Mouse (Mus musculus): ENCODE measurements around the gene Tyw1. TPM values are rescaled to one million over a fixed set of nuclear protein-coding genes. Genes with fewer than 3 reads are reported as not detected.

Tyw1 gene
- polyA plus RNA-seq, 1 experiment from 2014 or later = 34.0 TPM

DNA sequence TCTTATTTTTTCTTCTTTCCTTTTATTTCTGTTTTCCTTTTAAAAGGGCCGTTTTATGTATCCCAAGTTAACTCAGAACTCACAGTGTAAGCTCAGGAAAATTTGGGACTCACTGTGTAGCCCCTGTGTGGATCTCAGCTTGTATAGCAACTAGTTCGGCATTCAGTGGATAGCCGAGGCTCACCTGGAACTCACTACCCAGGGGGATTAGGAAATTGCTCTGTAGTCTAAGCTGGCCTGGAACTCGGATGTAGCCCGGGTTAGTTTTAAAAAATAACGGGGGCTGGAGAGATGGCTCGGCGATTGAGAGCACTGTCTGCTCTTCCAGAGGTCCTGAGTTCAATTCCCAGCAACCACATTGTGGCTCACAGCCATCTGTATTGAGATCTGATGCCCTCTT lies 1.9 kb downstream of the Tyw1 start:
- H3K27me3 ChIP-seq = no peaks in the 10 kb centered on the region
- CTCF ChIA-PET = interaction anchor here (0.8 to 3.5 kb wide), 6 partner anchors 9 to 596 kb away, joined by 3 to 14 read pairs (median 4); no protein-coding TSS in a partner anchor
- peak; percentile 18 for TF ChIP-seq CTCF (IDR thresholded peaks at IDR 0.05)
- DNase-seq (ENCODE audit: low read depth, low spot score) (no peak), ATAC-seq (no peak)
- POLR2A ChIA-PET = interaction anchor here (0.6 kb wide), 1 partner anchor 53 kb away, joined by 3 read pairs; no protein-coding TSS in a partner anchor
- in situ Hi-C loops (cut with MboI; ENCODE audit: low pct_unique_long_range_greater_than_20kb) = loop anchor here (25.0 kb wide), 1 partner anchor 745 kb away; the partner anchor contains the start of gene Sfswap

DNA sequence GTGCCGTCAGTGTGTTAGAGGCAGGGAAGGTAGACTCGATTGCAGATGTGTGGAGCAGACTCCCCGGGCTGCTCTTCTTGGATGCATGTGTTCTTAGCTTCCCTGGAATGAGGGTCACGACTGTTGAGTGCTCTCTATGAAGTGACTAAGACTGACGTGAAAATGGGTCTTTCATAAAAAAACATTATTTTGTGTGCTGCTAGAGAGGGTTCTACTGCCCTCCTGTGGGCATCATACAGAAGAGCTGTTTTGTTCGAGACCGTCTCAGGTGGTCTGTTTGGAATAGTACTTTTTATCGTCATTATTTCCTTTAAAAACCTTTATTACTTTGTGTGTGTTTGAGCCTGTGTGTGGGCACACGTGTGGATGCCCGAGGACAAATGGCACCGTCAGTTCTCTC lies 8.0 kb downstream of the Tyw1 start:
- ATAC-seq (no peak), DNase-seq (ENCODE audit: low read depth, low spot score) (no peak)
- in situ Hi-C loops (cut with MboI; ENCODE audit: low pct_unique_long_range_greater_than_20kb) = loop anchor here (25.0 kb wide), 1 partner anchor 751 kb away; the partner anchor contains the start of gene Sfswap
- POLR2A ChIA-PET = no interaction called here
- TF ChIP-seq CTCF (IDR thresholded peaks at IDR 0.05) = peak; percentile 49
- H3K27me3 ChIP-seq = no peaks in the 10 kb centered on the region
- CTCF ChIA-PET = interaction anchor here (1.6 to 1.9 kb wide), 2 partner anchors 11 to 18 kb away, joined by 3 to 8 read pairs; no protein-coding TSS in a partner anchor

DNA sequence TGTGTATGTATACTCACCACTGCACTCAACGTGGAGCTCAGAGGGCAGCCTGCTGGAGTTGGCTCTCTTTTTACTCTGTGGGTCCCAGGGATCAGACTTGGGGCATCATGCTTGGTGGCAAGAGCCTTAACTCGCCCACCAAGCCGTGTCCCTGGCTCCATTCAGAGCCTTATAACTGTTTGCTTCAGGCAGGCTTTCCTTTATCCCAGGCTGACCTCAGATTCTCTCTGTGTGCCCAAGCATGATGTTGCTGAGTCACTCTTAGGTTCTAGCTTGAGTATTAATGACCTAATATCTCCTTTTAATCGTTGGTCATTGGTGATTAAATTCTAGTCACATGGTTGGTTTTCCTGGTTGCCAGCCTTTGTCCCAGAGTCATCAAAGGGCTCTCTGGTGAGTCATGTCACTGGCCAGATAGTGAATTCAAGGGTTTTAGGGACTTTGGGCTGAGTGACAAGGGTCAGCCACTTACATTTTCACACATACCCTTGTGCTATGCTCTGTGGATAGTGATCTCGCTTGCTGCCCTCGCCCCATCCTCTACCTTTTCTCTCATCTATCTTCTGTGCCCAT lies 9.1 kb downstream of the Tyw1 start:
- CTCF ChIA-PET = interaction anchor here (1.0 kb wide), 1 partner anchor 11 kb away, joined by 3 read pairs; no protein-coding TSS in a partner anchor
- POLR2A ChIA-PET = interaction anchor here (1.6 to 1.7 kb wide), 2 partner anchors 10 to 37 kb away, joined by 4 to 5 read pairs; partner anchors contain the start of genes Sbds and Tyw1
- DNase-seq (ENCODE audit: low read depth, low spot score) (peak; percentile 73), ATAC-seq (peak; percentile 97)
- in situ Hi-C loops (cut with MboI; ENCODE audit: low pct_unique_long_range_greater_than_20kb) = loop anchor here (25.0 kb wide), 1 partner anchor 752 kb away; the partner anchor contains the start of gene Sfswap
- TF ChIP-seq CTCF (IDR thresholded peaks at IDR 0.05) = no peak
- H3K27me3 ChIP-seq = no peaks in the 10 kb centered on the region

DNA sequence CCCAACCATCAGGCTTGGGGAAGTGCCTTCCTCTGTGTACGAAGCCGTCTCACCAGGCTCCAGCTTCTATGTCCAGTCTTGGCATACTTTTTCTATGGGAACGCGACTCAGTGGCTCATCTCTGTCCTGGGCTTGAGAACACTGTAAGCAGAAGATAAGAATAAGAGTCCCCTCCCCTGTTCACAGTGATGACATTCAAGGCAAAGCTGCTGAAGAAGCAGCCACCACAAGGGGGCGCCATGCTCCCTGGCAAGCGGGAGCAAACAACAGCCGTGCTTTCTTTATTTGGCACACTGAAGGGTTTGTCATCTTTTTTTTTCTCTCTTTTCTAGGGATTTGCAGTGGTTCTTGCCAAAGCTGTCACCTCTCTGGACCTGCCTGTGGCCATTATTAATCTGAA lies 11.2 kb downstream of the Tyw1 start:
- in situ Hi-C loops (cut with MboI; ENCODE audit: low pct_unique_long_range_greater_than_20kb) = loop anchor here (25.0 kb wide), 1 partner anchor 754 kb away; the partner anchor contains the start of gene Sfswap
- ATAC-seq = no peak
- POLR2A ChIA-PET = interaction anchor here (0.7 kb wide), 1 partner anchor 10 kb away, joined by 3 read pairs; no protein-coding TSS in a partner anchor
- TF ChIP-seq CTCF (IDR thresholded peaks at IDR 0.05) = peak; percentile 63
- no peaks in the 10 kb centered on the region for H3K27me3 ChIP-seq
- no peak for DNase-seq (ENCODE audit: low read depth, low spot score)
- CTCF ChIA-PET = interaction anchor here (1.1 to 2.1 kb wide), 7 partner anchors 8 to 586 kb away, joined by 3 to 14 read pairs (median 4); partner anchors contain the start of genes Sbds and Tyw1

DNA sequence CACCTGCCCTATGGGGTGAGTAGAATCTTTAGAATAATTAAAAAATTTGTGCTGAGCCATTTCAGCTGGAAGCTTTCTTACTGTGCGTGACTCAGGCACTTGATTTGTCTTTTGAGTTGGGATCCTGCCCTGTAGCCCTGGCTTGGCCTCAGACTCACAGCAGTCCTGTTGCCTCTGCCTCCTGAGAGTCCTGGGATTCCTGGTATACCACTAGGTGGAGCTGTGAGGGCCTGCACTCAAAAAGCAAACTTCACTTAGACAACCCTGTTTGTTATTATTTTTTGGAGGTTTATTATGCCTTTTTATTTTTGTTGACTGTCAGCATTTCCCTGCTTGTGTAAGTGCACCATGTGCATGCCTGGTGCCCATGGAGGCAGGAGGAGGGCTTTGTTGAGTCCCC lies 11.9 kb downstream of the Tyw1 start:
- POLR2A ChIA-PET = interaction anchor here (0.7 kb wide), 1 partner anchor 11 kb away, joined by 3 read pairs; no protein-coding TSS in a partner anchor
- DNase-seq (ENCODE audit: low read depth, low spot score) (no peak), ATAC-seq (no peak)

DNA sequence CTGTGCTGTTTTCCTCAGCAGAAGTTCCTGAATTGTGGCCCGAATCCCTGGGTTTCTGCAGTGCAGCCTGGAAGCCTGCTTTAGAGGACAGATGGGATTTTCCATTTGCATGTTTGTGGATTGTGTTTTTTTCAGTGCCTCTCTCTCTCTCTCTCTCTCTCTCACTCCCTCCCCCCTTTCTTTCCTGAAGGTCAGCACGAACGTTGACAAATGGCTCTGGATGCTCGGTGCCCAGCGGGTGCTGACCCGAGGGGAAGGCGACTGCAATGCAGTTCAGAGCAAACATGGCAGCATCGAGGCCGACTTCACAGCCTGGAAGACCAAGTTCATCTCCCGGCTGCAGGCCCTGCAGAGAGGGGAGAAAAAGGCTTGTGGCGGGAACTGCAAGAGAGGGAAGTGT lies 13.6 kb downstream of the Tyw1 start:
- no peak for TF ChIP-seq CTCF (IDR thresholded peaks at IDR 0.05)
- DNase-seq (ENCODE audit: low read depth, low spot score) = no peak
- no peaks in the 10 kb centered on the region for H3K27me3 ChIP-seq
- POLR2A ChIA-PET = no interaction called here
- ATAC-seq = no peak
- CTCF ChIA-PET = no interaction called here
- in situ Hi-C loops (cut with MboI; ENCODE audit: low pct_unique_long_range_greater_than_20kb) = loop anchor here (25.0 kb wide), 1 partner anchor 757 kb away; the partner anchor contains the start of gene Sfswap

More for the DNA sequence above, 11.9 kb downstream of the Tyw1 start:
- in situ Hi-C loops (cut with MboI; ENCODE audit: low pct_unique_long_range_greater_than_20kb) = loop anchor here (25.0 kb wide), 1 partner anchor 755 kb away; the partner anchor contains the start of gene Sfswap
- CTCF ChIA-PET = interaction anchor here (1.0 to 2.1 kb wide), 6 partner anchors 9 to 586 kb away, joined by 3 to 14 read pairs (median 6); partner anchors contain the start of genes Sbds and Tyw1
- H3K27me3 ChIP-seq = no peaks in the 10 kb centered on the region
- peak; percentile 88 for TF ChIP-seq CTCF (IDR thresholded peaks at IDR 0.05)

DNA sequence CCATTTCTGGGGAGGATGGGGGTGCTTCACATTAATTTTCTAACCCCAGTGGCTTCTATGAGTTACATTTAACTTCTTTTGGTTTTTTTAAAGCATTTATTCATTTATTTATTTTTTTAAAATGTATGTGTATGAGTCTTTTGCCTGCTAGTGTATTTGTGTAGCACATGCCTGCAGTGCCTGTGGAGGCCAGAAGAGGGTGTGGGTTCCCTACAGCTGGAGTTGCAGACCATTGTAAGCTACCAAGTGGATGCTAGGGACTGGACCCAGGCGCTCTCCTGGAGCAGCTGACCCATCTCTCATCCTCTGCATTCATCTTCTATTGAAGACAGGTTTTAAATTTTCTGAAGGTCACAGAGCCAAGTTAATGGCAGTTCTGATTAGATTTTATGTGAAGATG lies 16.9 kb downstream of the Tyw1 start:
- TF ChIP-seq CTCF (IDR thresholded peaks at IDR 0.05) = peak; percentile 45

DNA sequence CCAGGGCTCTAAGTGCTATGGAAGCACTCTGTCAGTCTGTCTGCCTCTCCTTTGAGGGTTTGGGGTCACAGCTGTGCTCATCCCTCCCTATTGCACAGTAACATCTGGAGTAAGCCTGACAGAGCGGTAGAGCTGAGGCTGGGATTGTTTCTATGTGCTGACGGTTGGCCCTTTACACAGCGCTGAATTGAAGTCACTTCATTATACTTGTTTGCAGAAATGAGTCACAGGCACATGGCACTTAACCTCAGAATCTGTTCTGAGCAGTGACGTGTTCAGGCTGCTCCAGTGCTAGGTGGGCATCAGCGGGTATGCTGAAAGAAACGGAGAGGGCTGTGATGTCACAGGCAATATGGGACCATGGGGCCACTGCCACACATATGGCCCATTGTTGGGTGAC lies 17.6 kb downstream of the Tyw1 start:
- ChIA-PET POLR2A (no interaction called here), CTCF (interaction anchor here (0.8 to 1.2 kb wide), 2 partner anchors 16 to 55 kb away, joined by 4 read pairs; no protein-coding TSS in a partner anchor)
- no peak for TF ChIP-seq CTCF (IDR thresholded peaks at IDR 0.05)
- DNase-seq (ENCODE audit: low read depth, low spot score) (no peak), ATAC-seq (no peak)
- in situ Hi-C loops (cut with MboI; ENCODE audit: low pct_unique_long_range_greater_than_20kb) = loop anchor here (5.0 to 25.0 kb wide), 2 partner anchors 584 to 761 kb away; partner anchors contain the start of gene Sfswap
- H3K27me3 ChIP-seq = no peaks in the 10 kb centered on the region

More for the DNA sequence above, 16.9 kb downstream of the Tyw1 start:
- ChIA-PET POLR2A (no interaction called here), CTCF (interaction anchor here (0.8 to 1.2 kb wide), 2 partner anchors 16 to 56 kb away, joined by 4 read pairs; no protein-coding TSS in a partner anchor)
- DNase-seq (ENCODE audit: low read depth, low spot score) (no peak), ATAC-seq (no peak)
- in situ Hi-C loops (cut with MboI; ENCODE audit: low pct_unique_long_range_greater_than_20kb) = loop anchor here (5.0 to 25.0 kb wide), 2 partner anchors 585 to 760 kb away; partner anchors contain the start of gene Sfswap
- no peaks in the 10 kb centered on the region for H3K27me3 ChIP-seq

DNA sequence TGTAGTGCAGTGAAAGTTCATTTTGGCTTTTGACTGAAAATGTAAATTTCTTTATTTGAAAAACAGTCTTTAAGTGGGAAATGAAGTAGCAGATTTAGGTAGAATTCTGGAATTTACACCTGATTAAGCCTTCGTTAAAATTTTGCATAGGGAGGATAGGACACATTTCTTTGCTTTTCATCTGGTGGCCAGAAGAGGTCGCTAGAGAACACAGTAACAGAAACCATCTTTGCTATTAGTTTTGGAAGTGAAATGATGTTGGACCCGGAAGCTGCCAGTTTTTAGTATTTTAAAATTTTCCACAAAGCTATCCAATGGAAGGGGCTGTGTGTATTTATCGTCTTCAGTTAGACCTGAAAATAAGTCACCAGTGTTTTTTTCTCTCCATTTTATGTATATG lies 20.1 kb downstream of the Tyw1 start:
- ATAC-seq = no peak
- ChIA-PET POLR2A (no interaction called here), CTCF (interaction anchor here (0.8 to 2.9 kb wide), 9 partner anchors 9 to 581 kb away, joined by 3 to 8 read pairs (median 4); no protein-coding TSS in a partner anchor)
- no peak for DNase-seq (ENCODE audit: low read depth, low spot score)
- TF ChIP-seq CTCF (IDR thresholded peaks at IDR 0.05) = peak; percentile 71
- no peaks in the 10 kb centered on the region for H3K27me3 ChIP-seq
- in situ Hi-C loops (cut with MboI; ENCODE audit: low pct_unique_long_range_greater_than_20kb) = no loop called here

DNA sequence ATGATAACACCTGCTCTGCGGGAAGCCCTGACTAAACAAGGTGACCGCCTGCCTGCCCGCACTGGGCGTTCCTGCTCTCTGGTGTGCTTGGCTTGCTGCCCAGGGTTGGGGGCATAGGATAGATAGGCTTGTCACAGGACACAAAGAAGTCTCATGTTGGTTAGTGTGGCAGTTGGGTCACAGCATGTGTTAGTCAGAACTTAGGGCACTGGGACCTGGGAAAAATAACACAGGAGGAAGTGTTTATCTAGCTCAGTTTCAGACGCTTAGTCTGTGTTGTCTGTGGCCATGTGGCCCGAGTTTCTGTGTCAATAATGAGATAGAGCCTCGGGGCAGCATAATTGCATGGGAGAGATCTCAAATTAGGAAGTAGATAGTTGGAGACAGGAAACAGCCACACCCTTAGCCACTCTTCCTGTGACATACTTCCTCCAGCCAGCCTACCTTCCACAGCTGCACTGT lies 22.6 kb downstream of the Tyw1 start:
- no peak for ATAC-seq
- ChIA-PET POLR2A (no interaction called here), CTCF (interaction anchor here (0.9 kb wide), 1 partner anchor 19 kb away, joined by 3 read pairs; no protein-coding TSS in a partner anchor)
- DNase-seq (ENCODE audit: low read depth, low spot score) = no peak
- TF ChIP-seq CTCF (IDR thresholded peaks at IDR 0.05) = no peak
- no peaks in the 10 kb centered on the region for H3K27me3 ChIP-seq
- in situ Hi-C loops (cut with MboI; ENCODE audit: low pct_unique_long_range_greater_than_20kb) = no loop called here

Measured in Patski (cell line).